Mouse (Mus musculus) spleen, adult 2 months (tissue): ENCODE data around the gene Tomm40.

ENCODE experiments used
- CTCF ChIP-seq: fragments of 200-500 bp; IDR thresholded peaks from 2 replicates; pipeline ENCODE4 v1.5.1; 2011; ENCODE audit warnings: mild to moderate bottlenecking, inconsistent platforms; ENCODE audit not compliant: insufficient read depth, insufficient read length, insufficient replicate concordance; ENCODE audit errors: extremely low read depth
- POLR2A ChIP-seq: fragments of 200-500 bp; IDR thresholded peaks from 2 replicates; pipeline ENCODE4 v1.6.1; 2011; ENCODE audit warnings: low read depth, low read length, inconsistent platforms

DNA sequence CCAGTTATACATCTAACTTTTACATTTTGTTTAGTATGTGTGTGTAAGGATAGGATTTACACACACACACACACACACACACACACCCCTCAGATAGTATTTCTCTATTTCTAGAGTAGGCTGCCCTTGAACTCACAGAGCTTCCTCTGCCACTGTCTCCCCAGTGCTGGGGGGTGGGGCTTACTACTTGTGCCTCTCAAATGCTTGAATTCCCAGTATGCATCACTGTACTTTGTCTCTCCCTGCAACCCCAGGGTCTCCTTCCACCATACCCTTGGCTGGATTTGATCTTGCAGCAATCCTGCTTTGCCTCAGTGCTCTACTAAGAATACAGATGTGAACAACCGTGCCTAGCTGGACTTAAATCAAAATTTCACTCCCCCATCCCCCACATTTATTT lies 38.8 kb upstream of the Tomm40 start:
- TF ChIP-seq CTCF (no peak), POLR2A (no peak)
